Mouse (Mus musculus) lung, postnatal 14 days (tissue): ENCODE data around the gene Prn.

Experiments used
- DNase-seq: peaks from one replicate; pipeline ENCODE4 v3.0.0; 2021

Prn gene

DNA sequence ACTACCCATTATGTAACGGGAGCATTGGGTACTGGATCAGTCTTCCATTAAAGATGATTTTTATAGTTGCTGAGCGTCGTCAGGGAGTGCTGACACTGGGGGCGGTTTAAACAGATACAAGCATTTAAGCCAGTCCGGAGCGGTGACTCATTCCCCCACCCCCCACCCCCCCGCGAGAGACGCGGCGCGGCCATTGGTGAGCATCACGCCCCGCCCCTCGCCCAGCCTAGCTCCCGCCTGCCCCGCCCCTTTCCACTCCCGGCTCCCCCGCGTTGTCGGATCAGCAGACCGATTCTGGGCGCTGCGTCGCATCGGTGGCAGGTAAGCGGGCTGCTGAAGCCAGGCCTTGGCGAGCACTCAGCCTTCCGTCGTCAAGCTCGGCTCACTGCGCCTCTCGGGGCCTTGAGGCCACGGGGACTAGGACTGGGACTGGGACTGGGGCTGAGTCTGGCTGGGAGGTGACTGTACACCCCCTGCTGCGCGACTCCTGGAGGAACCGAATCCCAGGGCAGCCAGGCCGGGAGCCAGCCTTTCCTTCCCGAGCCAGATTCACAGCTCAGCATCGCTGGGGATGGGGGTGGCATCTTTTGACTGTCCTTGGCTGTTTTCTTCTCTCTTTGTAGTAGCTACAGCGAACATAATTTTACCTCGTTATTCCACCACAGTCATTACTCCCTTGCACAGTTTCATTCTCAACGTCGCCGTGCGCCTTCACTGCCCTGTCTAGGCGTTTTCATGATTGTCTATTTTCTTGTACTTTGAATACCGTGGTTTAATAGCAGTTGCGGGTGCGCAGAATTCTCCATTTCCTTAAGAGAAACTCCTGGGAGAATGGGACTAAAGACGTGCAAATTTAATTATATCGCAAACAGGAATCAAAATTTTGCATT is at the start of gene Prn, which contains the start of gene Prnp:
Prn (plus strand) TSS at position 275 of the 890 bp plus-strand sequence.
Prnp (plus strand) TSS at position 246 of the 890 bp plus-strand sequence.
- peak; percentile 94 for DNase-seq

DNA sequence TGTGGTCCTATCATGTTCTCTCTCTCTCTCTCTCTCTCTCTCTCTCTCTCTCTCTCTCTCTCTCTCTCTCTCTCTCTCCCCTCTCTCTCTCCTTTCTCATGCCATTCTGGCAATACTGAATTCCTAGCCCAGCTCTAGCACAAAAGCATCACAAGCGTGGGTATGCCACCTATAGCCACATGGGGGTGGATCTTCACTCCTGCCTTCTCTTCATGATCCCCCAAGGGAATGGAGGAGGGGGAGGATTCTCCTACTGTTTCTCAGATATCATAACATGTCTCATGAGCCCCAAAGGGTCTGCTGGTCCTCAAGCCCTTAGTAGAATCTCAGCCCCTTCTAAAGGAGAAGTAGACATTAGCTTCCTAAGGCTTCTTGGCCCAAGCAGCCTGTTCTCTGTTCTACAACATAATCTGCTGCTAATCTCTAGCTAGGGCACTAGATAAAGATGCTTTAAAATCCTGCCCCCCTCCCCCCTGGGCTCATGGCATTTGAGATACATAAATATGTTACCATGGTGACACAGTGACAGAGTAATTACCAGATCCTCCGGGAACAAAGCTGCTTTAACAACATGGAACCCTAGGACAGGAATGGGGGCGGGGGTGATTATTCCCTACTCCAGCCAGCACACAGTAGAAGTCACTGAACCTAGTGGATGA is 47.0 kb upstream of the Prn start:
- no peak for DNase-seq

DNA sequence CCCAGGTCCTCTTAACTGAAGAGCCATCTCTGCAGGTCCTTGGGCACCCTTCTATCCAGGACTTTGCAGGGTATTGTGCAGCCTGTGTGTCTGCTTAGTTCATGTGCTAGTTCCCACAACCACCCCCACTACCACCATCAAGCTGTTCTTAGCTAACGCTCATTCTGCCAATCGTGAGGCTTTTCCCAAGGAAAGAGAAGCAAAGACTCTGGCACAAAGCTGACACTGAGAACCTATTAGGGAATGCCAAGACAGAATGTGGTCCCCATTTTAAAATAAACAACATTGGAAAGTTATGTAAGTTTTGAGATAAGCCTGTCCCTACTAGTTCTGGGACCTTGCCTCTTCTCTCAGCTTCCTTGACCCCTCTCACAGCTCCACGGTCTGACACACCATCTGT is 46.3 kb upstream of the Prn start:
- DNase-seq: no peak

DNA sequence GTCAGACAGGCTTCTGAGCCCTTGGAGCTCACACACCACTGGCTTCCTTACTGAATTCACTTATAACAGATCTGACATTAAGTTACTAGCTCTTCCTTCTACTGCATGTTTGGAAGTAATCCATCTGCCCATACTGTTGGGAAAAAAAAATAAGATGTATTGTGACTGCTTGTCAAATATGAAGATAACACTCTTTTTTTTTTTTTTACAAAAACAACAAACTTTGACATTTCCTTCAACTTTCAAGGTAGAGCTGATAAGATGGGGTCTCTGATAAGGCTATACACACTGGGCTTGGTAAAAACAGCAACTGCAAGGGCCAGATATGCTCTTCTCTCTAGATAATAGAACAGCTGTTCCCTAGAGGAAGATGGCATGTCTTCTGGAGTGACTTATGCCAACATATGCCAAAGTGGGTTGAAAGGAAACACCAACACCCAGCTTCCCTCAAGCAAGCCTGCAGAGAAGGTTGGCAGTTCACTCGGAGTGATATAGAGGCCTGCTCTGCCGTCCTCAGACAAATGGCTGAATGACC is 45.4 kb upstream of the Prn start:
- DNase-seq: no peak

DNA sequence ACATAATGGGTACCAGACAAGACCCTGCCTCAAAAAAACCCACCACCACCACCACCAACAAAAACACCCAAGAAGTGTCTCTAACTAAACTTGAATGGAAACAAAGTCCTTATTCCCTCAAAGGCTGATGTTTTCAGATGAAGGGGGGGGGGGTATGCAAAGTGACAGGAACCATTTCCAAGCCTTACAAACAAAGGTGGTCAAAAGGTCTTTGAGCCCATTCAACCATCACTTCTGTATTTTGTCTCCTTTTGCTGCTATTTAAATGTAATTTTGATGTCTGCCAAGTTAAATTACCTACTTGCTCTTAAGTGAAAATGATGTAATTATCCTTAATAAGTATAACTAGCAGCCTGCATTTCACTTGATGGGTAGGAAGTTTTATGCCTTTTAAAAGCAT is 43.1 kb upstream of the Prn start:
- DNase-seq: no peak

DNA sequence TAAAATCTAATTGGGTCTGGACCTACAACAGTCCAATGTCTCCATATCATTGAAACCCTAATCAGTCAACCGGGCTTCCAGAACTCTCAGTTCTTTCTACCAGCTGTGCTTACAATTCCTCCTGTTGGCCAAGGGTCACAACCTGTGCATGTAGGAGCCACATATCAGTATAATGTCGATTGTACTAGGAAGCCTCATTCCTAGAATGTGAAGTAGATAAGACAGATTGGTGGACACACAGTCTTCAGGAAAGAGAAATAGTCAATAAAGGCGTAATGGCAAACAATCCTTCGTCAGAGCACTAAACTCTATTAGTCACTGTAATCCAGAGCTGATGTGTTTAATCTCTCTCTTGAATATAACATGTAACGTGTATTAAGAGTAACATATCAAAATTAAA is 40.8 kb upstream of the Prn start:
- DNase-seq: no peak

DNA sequence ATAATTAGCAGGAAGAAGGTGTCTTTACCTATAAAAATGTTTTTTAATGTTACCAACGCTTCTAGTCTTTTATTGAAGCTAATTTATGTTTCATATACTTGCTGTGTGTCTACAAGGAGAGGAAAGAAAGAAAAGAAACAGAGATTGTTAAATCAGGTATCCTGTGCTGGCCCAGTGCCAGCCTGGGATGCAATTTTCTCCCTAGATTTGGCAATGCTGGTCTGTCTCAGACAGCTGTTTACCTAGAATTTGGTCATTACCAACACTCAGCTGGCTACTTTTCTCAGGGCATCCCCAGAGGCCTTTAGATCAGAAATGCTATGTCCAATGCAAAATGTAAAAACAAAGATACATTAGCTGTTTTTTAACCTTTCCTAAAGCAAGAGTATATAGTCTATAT is 36.4 kb upstream of the Prn start:
- no peak for DNase-seq

DNA sequence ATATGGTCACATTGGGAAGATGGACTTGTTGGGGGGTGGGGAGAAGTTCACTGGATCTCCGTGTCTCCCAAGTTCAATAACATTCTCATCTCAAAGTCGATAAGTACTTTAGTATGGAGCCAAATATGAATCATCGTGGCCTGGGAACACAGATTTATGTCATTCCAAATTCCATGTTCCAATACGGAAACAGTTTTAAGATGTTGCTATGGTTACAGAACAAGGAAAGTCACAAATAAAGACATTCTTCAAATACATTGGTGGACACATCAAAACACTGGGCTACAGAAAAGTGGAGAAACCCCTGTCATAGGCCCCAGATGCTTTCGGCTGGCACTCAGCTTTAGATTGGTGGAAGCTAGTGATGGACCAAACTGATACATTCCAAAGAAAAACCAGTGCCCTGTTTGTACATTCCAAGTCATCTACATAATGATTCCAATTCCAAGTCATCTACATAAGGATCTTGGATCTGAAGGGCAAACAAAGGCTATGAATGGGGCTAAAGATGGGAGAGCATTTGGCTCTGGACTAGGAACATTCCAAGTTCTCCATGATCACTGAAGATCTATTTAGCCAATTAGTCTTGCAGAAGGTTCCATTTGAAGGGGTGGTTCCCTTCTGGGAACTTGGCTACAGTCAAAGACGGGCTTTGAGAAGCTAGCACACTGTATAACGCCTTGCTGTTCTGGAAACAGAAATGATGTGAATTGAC is 33.0 kb upstream of the Prn start:
- DNase-seq: no peak

DNA sequence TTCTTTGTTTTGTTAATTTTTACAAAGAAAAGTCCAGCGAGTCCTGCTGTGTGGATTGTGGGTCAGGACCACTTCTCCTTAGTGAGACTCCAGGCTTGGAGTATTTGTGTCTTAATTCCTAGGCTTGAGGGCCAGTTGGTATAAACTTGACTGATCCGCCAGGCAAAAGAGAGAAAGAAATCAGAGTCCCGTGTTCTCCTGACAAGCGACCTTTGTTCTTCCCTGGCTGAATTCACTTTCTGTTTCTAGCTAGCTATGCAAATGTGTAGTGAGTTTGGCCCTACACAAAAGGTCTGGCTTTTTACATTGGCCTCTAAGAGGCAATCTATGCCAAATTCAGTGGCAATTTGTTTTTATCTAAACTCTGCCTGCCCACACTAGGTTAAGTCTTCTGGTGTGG is 28.0 kb upstream of the Prn start:
- DNase-seq: no peak

DNA sequence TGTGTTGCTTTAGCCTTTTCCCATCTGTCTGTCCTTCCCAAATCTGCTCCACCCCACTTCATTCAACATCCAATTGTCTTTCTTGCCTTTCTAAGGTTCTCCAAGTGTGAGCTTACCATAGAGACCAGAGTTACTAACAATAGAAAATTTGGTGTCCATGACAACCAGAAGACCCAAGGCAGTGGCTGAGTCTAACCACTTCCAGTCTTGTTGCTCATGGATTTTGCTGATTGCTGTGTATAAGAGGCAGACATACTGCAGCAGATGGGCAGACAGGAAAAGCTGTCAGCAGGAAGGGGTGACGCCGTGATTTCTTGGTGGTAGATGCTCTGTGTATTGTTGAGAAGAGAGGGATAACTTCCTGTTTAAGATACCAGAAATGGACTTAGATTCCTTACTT is 26.6 kb upstream of the Prn start:
- no peak for DNase-seq

DNA sequence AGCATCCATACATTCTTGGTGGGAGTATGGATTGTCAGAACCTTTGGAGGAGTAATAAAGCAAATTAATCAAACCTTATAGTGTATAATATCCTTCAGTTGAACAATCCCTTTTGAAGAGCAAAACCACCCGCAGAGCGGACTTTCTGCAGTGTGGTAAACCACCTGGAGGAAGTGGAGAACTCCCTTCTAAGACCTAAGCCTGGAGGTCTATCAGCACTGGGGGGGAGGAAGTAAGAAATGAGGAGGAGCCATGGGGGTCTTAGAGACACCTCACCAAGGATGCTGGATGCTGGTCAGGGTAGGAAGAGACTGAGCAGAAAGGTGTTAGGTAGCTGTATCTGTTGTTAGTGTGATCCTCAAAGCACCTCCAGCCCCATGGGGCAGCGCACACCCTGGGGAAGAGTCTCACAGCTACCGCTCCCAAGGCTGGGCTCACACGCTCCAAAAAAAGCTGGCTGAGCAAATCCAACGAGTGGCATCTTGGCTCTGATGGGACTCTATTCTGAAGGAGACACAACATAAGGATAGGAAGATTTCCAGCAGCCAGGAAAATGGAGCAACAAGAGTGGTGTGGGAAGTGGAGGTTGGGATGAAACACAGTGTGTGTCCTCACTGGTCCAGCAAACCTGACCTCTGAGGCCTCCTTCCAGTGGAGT is 23.1 kb upstream of the Prn start:
- DNase-seq: no peak

DNA sequence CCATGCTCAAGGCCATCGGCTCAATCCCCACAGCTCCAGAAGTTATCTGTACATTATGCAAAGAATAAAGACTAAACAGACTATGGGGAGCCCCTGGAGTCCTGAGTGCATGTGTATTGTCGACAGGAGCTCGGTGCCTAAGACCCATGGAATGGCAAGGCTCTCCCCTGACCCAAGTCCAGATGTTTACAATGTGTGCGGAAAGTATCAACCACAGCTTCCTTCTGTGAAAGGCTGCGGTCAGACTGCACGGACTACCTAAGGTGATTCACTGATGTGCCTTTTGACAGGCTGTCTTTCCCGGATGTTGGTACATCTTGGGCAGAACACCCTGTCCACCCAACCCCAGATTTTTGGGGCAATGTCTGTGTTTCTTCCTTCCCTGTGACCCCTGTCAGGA is 21.5 kb upstream of the Prn start:
- DNase-seq: no peak

DNA sequence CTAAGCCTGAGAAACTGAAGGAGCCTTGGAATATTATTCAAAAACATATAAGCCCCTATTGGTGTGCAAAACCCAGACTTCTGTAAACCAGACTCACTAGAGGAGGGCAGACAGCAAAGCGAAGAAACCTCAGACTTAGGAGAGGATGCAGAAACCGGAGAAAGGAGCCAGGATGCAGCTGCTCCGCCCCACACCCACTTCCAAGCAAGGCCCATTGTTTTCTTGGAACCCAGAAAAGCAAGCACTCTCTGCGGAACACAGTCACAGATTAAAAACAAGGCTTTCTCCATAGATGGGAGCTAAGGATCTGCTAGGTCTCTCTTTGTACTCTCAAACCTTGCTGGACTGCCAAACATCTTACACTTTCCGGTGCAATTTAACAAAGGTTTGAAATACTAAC is 17.2 kb upstream of the Prn start:
- no peak for DNase-seq

DNA sequence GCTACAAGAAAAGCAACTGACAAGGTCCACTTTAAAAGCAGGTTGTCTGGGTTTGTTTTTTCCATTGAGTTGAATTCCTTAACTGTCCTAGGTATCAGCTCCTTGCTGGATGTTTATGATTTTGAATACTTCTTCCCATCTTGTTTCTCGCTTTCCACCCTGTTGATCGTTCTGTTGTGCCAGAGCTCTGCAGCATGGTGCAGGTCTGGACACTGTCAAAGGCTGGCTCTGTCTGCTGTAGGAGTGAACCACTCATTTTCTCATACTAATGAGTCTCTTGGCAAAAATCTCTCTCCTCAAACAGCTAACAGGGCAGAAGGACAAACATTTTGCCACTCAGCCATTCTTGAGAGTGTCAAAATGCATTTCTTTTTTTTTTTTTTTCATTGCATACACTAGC is 14.7 kb upstream of the Prn start:
- no peak for DNase-seq

DNA sequence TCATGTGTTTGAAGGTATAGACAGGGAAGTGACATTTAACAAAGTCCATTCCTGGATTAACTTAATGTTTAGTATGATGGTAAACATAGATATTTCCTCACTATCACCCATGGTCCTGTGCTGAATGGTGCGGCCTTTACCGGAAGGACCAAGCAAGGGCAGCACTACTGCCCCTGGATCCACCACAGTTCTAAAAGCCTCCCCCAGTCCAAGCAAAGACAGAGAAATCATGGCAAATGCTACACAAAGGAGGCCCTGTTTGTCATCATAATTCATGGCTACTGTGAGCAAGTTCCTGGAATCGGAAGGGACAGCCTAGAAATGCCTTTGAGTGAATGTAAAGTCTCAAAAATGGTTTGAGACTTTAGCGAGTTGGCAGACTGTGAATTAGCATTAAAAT is 13.7 kb upstream of the Prn start:
- no peak for DNase-seq

DNA sequence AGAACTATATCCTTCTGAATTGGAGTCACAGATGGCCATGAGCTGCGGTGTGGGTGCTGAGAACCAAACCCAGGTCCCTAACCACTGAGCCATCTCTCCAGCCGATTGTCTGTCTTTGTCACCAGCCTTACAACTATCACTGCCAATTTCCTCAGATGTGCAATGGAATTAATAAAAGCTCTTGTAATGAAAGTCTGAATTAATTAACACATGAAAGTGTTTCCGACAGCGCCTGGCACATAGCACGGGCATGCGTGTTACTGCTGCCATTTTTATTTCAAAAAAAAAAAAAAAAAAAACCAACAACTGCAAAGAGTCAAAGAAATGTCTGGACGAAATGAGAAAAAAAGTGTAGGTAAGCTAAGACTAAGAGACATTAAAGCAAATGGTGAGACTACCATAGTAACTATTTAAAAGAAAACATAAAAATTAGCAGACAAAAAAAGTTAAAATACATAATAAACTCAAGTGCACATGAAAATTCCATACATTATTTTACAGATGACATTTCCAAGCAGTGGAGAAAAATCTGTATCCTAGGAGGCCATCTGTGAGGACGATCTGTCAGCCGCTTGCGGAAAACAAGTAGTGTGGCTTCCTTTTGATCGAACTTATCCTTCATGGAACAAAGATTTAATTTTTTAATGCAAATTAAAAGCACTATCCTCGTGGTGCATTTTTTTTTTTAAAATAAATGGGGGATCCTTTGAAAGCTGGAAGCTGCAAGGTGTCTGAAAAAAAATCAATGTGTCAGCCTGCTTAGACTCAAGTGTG is 12.2 kb upstream of the Prn start:
- DNase-seq: no peak

DNA sequence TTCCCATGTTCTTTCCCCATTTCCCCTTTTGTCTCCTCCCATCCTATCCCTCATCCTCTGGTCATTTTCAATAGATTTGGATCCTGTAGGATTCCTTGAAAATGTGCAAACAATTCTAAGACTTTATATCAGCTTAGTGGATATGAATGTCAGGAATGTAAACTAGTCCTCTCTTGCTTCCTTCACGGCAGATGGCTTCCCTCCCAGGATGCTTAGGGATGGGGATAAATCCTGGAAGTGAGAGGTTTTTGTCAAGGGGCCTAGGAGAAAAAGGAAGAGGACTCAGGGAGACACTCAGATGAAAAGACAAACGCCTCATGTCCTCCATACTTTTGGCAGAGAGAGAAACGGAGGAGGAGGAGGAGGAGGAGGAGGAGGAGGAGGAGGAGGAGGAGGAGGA is 7.3 kb upstream of the Prn start:
- DNase-seq: no peak

DNA sequence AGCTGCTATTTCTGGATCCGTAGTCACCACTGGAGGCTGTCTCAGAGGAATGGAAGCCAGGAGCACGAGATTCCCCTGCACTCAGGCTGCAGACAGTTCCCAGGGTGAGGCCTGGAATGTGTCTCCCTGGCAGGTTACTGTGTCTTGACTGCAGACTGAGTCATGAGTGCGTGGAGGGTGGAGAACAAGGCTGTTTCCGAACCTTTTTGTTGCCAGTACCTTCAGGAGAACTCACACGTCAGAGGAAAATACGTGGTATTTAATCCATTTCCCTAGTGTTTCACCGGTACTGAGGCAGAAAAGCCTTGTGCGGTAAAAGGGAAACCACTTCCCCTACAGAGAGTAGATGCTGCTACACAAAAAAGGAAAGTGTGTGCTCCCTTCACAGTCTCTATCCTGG is 6.9 kb upstream of the Prn start:
- DNase-seq: peak; percentile 39

DNA sequence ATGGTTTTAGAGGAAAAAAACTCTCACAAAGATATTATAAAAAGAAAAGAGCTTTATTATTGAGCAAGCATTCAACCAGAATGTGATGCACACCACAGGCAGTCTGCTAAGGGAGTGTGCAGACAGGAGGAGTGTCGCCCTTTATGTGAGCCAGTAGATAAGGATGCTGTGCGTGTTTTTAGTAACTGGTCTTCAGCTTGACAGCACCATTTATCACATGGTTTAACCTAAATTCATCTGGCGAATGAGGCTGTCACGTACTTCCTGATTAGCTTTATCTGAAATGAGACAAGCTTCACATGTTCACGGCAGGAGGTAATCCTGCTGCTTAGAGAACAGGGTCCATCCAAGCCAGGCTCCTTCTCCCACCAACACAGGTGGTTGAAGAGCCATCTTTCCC is 4.7 kb upstream of the Prn start:
- no peak for DNase-seq

DNA sequence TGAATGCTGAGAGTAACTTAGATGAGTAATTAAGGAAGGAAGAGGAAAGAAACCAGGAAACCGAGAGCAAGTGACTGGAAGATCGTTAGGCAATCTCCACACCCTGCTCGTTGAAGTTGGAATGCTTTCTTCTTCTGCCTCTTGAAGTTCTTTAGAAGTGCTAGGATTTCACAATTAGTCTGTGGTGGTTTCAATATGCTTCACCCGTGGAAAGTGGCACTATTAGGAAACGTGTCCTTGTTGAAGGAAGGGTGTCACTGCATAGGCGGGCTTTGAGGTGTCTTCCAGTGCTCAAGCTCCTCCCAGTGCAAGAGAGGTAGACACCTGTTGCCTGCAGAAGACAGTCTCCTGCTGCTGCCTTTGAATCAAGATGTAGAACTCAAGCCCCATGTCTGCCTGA is 4.0 kb upstream of the Prn start:
- DNase-seq: peak; percentile 20

DNA sequence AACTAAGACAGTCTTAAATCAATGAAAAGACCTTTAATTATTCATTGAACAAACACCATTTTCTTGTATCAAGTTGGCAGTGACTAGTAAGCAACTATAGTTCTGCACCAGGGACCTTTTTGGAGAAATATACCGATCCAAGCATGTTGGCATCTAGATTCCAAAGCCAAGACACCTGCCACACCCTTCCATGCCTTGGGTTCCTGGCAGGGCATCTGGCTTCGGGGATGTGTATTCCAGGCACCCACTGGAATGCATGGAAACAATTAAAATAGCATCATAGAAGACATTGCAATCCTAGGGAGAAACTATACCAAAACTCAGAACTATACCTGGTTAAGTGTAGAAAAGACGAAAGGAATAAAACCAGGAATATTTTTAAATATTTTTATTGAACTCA is 3.5 kb upstream of the Prn start:
- no peak for DNase-seq

DNA sequence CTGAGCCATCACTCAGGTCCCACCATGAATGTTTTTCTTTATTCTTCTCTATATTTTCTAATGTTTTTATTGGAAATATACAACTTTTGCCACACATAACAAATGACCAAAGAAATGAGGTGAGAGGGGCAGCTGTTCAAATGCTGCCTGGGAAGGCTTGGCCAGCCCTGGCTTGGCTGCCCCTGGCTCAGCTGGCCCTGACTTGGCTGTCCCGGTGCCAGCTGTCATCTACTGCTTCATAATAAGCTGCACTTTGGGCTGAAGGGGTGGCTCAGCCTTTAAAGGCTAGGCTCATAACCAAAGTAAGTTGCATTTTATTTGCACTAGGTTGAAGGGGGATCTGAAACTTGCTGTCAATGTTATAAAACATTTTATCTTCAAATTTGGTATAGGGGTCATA is 2.9 kb upstream of the Prn start:
- peak; percentile 18 for DNase-seq
